Mouse (Mus musculus) myocyte (in vitro differentiated cells): ENCODE results near the gene Kdelc2.

Source experiments
- MAX ChIP-seq: IDR thresholded peaks from one replicate; pipeline ENCODE4 v1.6.1; 2011; ENCODE audit warnings: low read depth, mild to moderate bottlenecking, control low read depth
- MYOG ChIP-seq, 3 experiments: IDR thresholded peaks; one replicate each; pipeline ENCODE4 v1.6.1; 2011; ENCODE audit warnings: control low read depth in 2 of 3, low read depth in 2 of 3, mild to moderate bottlenecking in 2 of 3; ENCODE audit not compliant: insufficient read length in 2 of 3, control insufficient read depth in 1 of 3, insufficient read depth in 1 of 3
- POLR2A ChIP-seq: IDR thresholded peaks from one replicate; pipeline ENCODE4 v1.6.1; 2011; ENCODE audit warnings: low read depth, mild to moderate bottlenecking, control low read depth, moderate library complexity; ENCODE audit not compliant: insufficient read length
- POLR2AphosphoS2 ChIP-seq: IDR thresholded peaks from one replicate; pipeline ENCODE4 v1.6.1; 2011; ENCODE audit warnings: low read depth, control low read depth; ENCODE audit not compliant: insufficient read length
- TCF12 ChIP-seq: IDR thresholded peaks from one replicate; pipeline ENCODE4 v1.6.1; 2011; ENCODE audit warnings: mild to moderate bottlenecking, control low read depth; ENCODE audit not compliant: poor library complexity, insufficient read depth, severe bottlenecking
- TCF3 ChIP-seq: IDR thresholded peaks from one replicate; pipeline ENCODE4 v1.6.1; 2011; ENCODE audit warnings: low read depth, control low read depth; ENCODE audit not compliant: insufficient read length
- USF1 ChIP-seq: IDR thresholded peaks from one replicate; pipeline ENCODE4 v1.6.1; 2011; ENCODE audit warnings: low read depth, mild to moderate bottlenecking, control low read depth, moderate library complexity

DNA sequence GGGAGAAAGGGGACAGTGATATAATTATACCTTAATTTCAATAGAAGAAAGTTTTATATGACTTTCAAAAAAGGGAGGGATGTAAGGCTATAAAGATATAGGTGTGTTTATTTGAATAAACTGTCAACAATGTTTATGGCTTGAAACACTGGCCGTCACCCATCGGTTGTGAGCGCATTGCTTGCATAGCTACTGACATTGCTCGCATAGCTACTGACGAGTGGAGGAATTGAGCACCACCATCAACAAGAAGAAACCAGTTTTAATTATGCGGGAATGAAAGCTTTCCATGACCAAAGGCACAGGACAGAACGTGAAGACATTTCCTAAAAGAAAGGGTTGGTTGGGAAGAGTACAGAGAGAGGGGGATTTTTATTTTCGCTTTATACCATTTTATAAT lies 17.3 kb downstream of the Kdelc2 start:
- TF ChIP-seq USF1: no peak
- no peak for TF ChIP-seq MAX
- TF ChIP-seq POLR2A: no peak
- TF ChIP-seq MYOG (IDR thresholded peaks at IDR 0.05; ENCODE audit: control insufficient read depth in 1 of 3, insufficient read depth in 1 of 3, insufficient read length in 2 of 3, low read depth in 2 of 3): no peak
- TF ChIP-seq TCF12: no peak
- no peak for TF ChIP-seq TCF3
- TF ChIP-seq POLR2AphosphoS2: no peak
